Mouse (Mus musculus): Measurements from ENCODE around the gene Abcg5. TPM values are rescaled to one million over a fixed set of nuclear protein-coding genes. Genes with fewer than 3 reads are reported as not detected.
A peak's percentile ranks its signal among the peaks of the same experiment; 100 is the strongest.

Abcg5 gene
- total and polyA plus RNA-seq, 3 experiments: not detected

- DNase-seq (ENCODE audit: extremely low read depth): no peak
- no peak overlapping the region for H3K9ac ChIP-seq (ENCODE audit: insufficient read depth, low read depth)
- no peak overlapping the region for H3K27ac ChIP-seq (ENCODE audit: insufficient read depth, low read depth)
- no peaks in the 10 kb centered on the region for H3K79me2 ChIP-seq (replicated peaks; ENCODE audit: control insufficient read depth, extremely low read depth, insufficient read depth, poor library complexity, severe bottlenecking)
- no peaks in the 10 kb centered on the region for H3K27me3 ChIP-seq (replicated peaks)
- dilution Hi-C loops (cut with MboI; ENCODE audit: extremely low pct_ligation_motif_present, extremely low pct_unique_long_range_greater_than_20kb, low sequenced_read_pairs) (no loop called here), in situ Hi-C loops (cut with MboI; ENCODE audit: low pct_ligation_motif_present, low pct_unique_long_range_greater_than_20kb, low sequenced_read_pairs) (no loop called here)
- no peak overlapping the region for H3K4me3 ChIP-seq (replicated peaks in 1 of 3; ENCODE audit: low read depth in 2 of 3, low read length in 2 of 3, poor library complexity in 1 of 3)
- peaks cover 7 to 22% of the 10 kb centered on the region in 2 experiments for H3K4me1 ChIP-seq (ENCODE audit: control insufficient read depth in 1 of 2, insufficient read depth in 2 of 2)
- TF ChIP-seq IRF4 (IDR thresholded peaks at IDR 0.05; ENCODE audit: low read depth, low read length) (no peak), PAX5 (IDR thresholded peaks at IDR 0.05; ENCODE audit: low read length) (no peak), JUN (IDR thresholded peaks at IDR 0.05; ENCODE audit: insufficient read depth, low read depth, low read length) (no peak), JUND (conservative IDR thresholded peaks at IDR 0.05; ENCODE audit: low read depth, low read length) (no peak), E2F4 (IDR thresholded peaks at IDR 0.05; ENCODE audit: insufficient replicate concordance, low read depth, low read length) (no peak), CTCF (conservative IDR thresholded peaks at IDR 0.05 in 1 of 2, IDR thresholded peaks at IDR 0.05 in 1 of 2; ENCODE audit: low read depth in 2 of 2, low read length in 2 of 2) (no peak), SIN3A (IDR thresholded peaks at IDR 0.05; ENCODE audit: low read length) (no peak), MEF2A (IDR thresholded peaks at IDR 0.05; ENCODE audit: borderline replicate concordance, low read depth, low read length) (no peak)
- peaks cover 7% of the 10 kb centered on the region for H3K9me3 ChIP-seq (replicated peaks; ENCODE audit: low read length)
- H3K4me2 ChIP-seq (ENCODE audit: insufficient read depth, low read depth, poor library complexity, severe bottlenecking): no peak overlapping the region
- H3K36me3 ChIP-seq (replicated peaks in 1 of 2; ENCODE audit: control insufficient read depth in 1 of 2, insufficient read depth in 1 of 2, low read length in 1 of 2): no peaks in the 10 kb centered on the region
Observed at GRCm38 (mm10) chr17:84622873-84623272, 59.9 kb downstream of the Abcg5 start.

- no peaks in the 10 kb centered on the region for H3K36me3 ChIP-seq (replicated peaks in 1 of 2; ENCODE audit: control insufficient read depth in 1 of 2, insufficient read depth in 1 of 2, low read length in 1 of 2)
- no peaks in the 10 kb centered on the region for H3K27me3 ChIP-seq (replicated peaks)
- no peak overlapping the region for H3K9ac ChIP-seq (ENCODE audit: insufficient read depth, low read depth)
- H3K79me2 ChIP-seq (replicated peaks; ENCODE audit: control insufficient read depth, extremely low read depth, insufficient read depth, poor library complexity, severe bottlenecking): no peaks in the 10 kb centered on the region
- dilution Hi-C loops (cut with MboI; ENCODE audit: extremely low pct_ligation_motif_present, extremely low pct_unique_long_range_greater_than_20kb, low sequenced_read_pairs) (no loop called here), in situ Hi-C loops (cut with MboI; ENCODE audit: low pct_ligation_motif_present, low pct_unique_long_range_greater_than_20kb, low sequenced_read_pairs) (no loop called here)
- no peak overlapping the region for H3K27ac ChIP-seq (ENCODE audit: insufficient read depth, low read depth)
- H3K4me1 ChIP-seq (ENCODE audit: control insufficient read depth in 1 of 2, insufficient read depth in 2 of 2): peaks cover 7 to 26% of the 10 kb centered on the region in 2 experiments
- TF ChIP-seq GABPA (IDR thresholded peaks at IDR 0.05; ENCODE audit: insufficient replicate concordance, low read depth, low read length): no peak
- 0 out of 2 replicates have a peak, but pooled peaks have one; percentile 36 for TF ChIP-seq MYC (IDR thresholded peaks at IDR 0.05; ENCODE audit: low read depth, low read length)
- TF ChIP-seq SMC3 (IDR thresholded peaks at IDR 0.05; ENCODE audit: low read depth, low read length): peak; percentile 83
- TF ChIP-seq CTCF (conservative IDR thresholded peaks at IDR 0.05 in 1 of 2, IDR thresholded peaks at IDR 0.05 in 1 of 2; ENCODE audit: low read depth in 2 of 2, low read length in 2 of 2): peak in 1 of 2 experiments; percentile 70; a peak in 2 of 4 replicates
- no peak for TF ChIP-seq PAX5 (IDR thresholded peaks at IDR 0.05; ENCODE audit: low read length)
- peak; percentile 31; the same call in 1 of the 2 replicates for TF ChIP-seq ZC3H11A (IDR thresholded peaks at IDR 0.05; ENCODE audit: low read depth, low read length)
- no peak for TF ChIP-seq RCOR1 (conservative IDR thresholded peaks at IDR 0.05; ENCODE audit: low read depth, low read length)
- TF ChIP-seq RAD21 (IDR thresholded peaks at IDR 0.05; ENCODE audit: low read depth, low read length): peak; percentile 73
- H3K4me2 ChIP-seq (ENCODE audit: insufficient read depth, low read depth, poor library complexity, severe bottlenecking): no peak overlapping the region
- no peak overlapping the region for H3K4me3 ChIP-seq (replicated peaks in 1 of 3; ENCODE audit: low read depth in 2 of 3, low read length in 2 of 3, poor library complexity in 1 of 3)
- no peak for DNase-seq (ENCODE audit: extremely low read depth)
- H3K9me3 ChIP-seq (replicated peaks; ENCODE audit: low read length): peaks cover 7% of the 10 kb centered on the region
Observed at GRCm38 (mm10) chr17:84622028-84622427, 60.8 kb downstream of the Abcg5 start.
